Mouse (Mus musculus): Measurements from ENCODE around the gene Cox20. TPM values are rescaled to one million over a fixed set of nuclear protein-coding genes. Genes with fewer than 3 reads are reported as not detected.

Gene Cox20
- total and polyA plus RNA-seq, 3 experiments: 9.9 to 26.0 (median 19.1) TPM

GRCm38 (mm10) chr1:178317275-178318001 lies 1.5 kb upstream of the Cox20 start:
- H3K4me1 ChIP-seq (ENCODE audit: control insufficient read depth in 1 of 2, insufficient read depth in 2 of 2): peaks cover 4 to 30% of the 10 kb centered on the region in 2 experiments; a peak in 2 of 4 replicates
- H3K79me2 ChIP-seq (replicated peaks; ENCODE audit: control insufficient read depth, extremely low read depth, insufficient read depth, poor library complexity, severe bottlenecking): peaks cover 17% of the 10 kb centered on the region
- H3K4me2 ChIP-seq (ENCODE audit: insufficient read depth, low read depth, poor library complexity, severe bottlenecking): peak overlapping the region; percentile 62; the same call in 1 of the 2 replicates
- TF ChIP-seq BHLHE40 (IDR thresholded peaks at IDR 0.05; ENCODE audit: low read depth, low read length): no peak
- TF ChIP-seq ETS1 (conservative IDR thresholded peaks at IDR 0.05; ENCODE audit: low read depth, low read length): no peak
- TF ChIP-seq POLR2A (IDR thresholded peaks at IDR 0.05; ENCODE audit: low read depth, low read length): no peak
- TF ChIP-seq MXI1 (IDR thresholded peaks at IDR 0.05; ENCODE audit: low read depth, low read length): no peak
- no peak for TF ChIP-seq MAFK (IDR thresholded peaks at IDR 0.05; ENCODE audit: insufficient replicate concordance, low read length)
- TF ChIP-seq NRF1 (IDR thresholded peaks at IDR 0.05; ENCODE audit: low read depth, low read length): no peak
- no peak for TF ChIP-seq JUN (IDR thresholded peaks at IDR 0.05; ENCODE audit: insufficient read depth, low read depth, low read length)
- no peak for TF ChIP-seq GABPA (IDR thresholded peaks at IDR 0.05; ENCODE audit: insufficient replicate concordance, low read depth, low read length)
- TF ChIP-seq ELF1 (IDR thresholded peaks at IDR 0.05; ENCODE audit: low read depth, low read length): no peak
- TF ChIP-seq USF1 (IDR thresholded peaks at IDR 0.05; ENCODE audit: low read depth, low read length): no peak
- no peak for TF ChIP-seq ZNF384 (IDR thresholded peaks at IDR 0.05; ENCODE audit: low read depth, low read length)
- no peak for TF ChIP-seq TBP (conservative IDR thresholded peaks at IDR 0.05; ENCODE audit: low read depth, low read length)
- no peak for TF ChIP-seq MAX (IDR thresholded peaks at IDR 0.05; ENCODE audit: low read length)
- TF ChIP-seq IRF4 (IDR thresholded peaks at IDR 0.05; ENCODE audit: low read depth, low read length): no peak
- H3K27ac ChIP-seq (ENCODE audit: insufficient read depth, low read depth): no peak overlapping the region; the same call in 1 of the 2 replicates
- peaks cover 13 to 26% of the 10 kb centered on the region in 2 experiments for H3K36me3 ChIP-seq (replicated peaks in 1 of 2; ENCODE audit: control insufficient read depth in 1 of 2, insufficient read depth in 1 of 2, low read length in 1 of 2)
- H3K4me3 ChIP-seq (replicated peaks in 1 of 3; ENCODE audit: low read depth in 2 of 3, low read length in 2 of 3, poor library complexity in 1 of 3): peak overlapping the region; percentile 58 to 70 (median 63)
- H3K9ac ChIP-seq (ENCODE audit: insufficient read depth, low read depth): peak overlapping the region; percentile 74
- dilution Hi-C loops (cut with MboI; ENCODE audit: extremely low pct_ligation_motif_present, extremely low pct_unique_long_range_greater_than_20kb, low sequenced_read_pairs): no loop called here
- no peak for DNase-seq (ENCODE audit: extremely low read depth)
- no peaks in the 10 kb centered on the region for H3K27me3 ChIP-seq (replicated peaks)
- H3K9me3 ChIP-seq (replicated peaks; ENCODE audit: low read length): no peaks in the 10 kb centered on the region
- in situ Hi-C loops (cut with MboI; ENCODE audit: low pct_ligation_motif_present, low pct_unique_long_range_greater_than_20kb, low sequenced_read_pairs): no loop called here

- TF ChIP-seq NELFE (IDR thresholded peaks at IDR 0.05; ENCODE audit: low read depth, low read length) (peak; percentile 19; the same call in 1 of the 2 replicates), RCOR1 (conservative IDR thresholded peaks at IDR 0.05; ENCODE audit: low read depth, low read length) (no peak), E2F4 (IDR thresholded peaks at IDR 0.05; ENCODE audit: insufficient replicate concordance, low read depth, low read length) (0 out of 2 replicates have a peak, but pooled peaks have one; percentile 9), BHLHE40 (IDR thresholded peaks at IDR 0.05; ENCODE audit: low read depth, low read length) (peak; percentile 88), MYC (IDR thresholded peaks at IDR 0.05; ENCODE audit: low read depth, low read length) (peak; percentile 93), CHD2 (IDR thresholded peaks at IDR 0.05; ENCODE audit: low read length) (no peak), ZKSCAN1 (IDR thresholded peaks at IDR 0.05; ENCODE audit: borderline replicate concordance, low read depth, low read length) (no peak), MXI1 (IDR thresholded peaks at IDR 0.05; ENCODE audit: low read depth, low read length) (peak; percentile 96), CTCF (conservative IDR thresholded peaks at IDR 0.05 in 1 of 2, IDR thresholded peaks at IDR 0.05 in 1 of 2; ENCODE audit: low read depth in 2 of 2, low read length in 2 of 2) (no peak), TBP (conservative IDR thresholded peaks at IDR 0.05; ENCODE audit: low read depth, low read length) (peak; percentile 81), POLR2AphosphoS2 (IDR thresholded peaks at IDR 0.05; ENCODE audit: low read depth, low read length) (no peak), ZC3H11A (IDR thresholded peaks at IDR 0.05; ENCODE audit: low read depth, low read length) (no peak), CHD1 (IDR thresholded peaks at IDR 0.05; ENCODE audit: low read depth, low read length) (peak; percentile 90), KAT2A (IDR thresholded peaks at IDR 0.05; ENCODE audit: insufficient replicate concordance, low read length) (0 out of 2 replicates have a peak, but pooled peaks have one; percentile 9), MAFK (IDR thresholded peaks at IDR 0.05; ENCODE audit: insufficient replicate concordance, low read length) (peak; percentile 82), ETS1 (conservative IDR thresholded peaks at IDR 0.05; ENCODE audit: low read depth, low read length) (0 out of 2 replicates have a peak, but pooled peaks have one; percentile 45), ELF1 (IDR thresholded peaks at IDR 0.05; ENCODE audit: low read depth, low read length) (peak; percentile 42; the same call in 1 of the 2 replicates), MAZ (IDR thresholded peaks at IDR 0.05; ENCODE audit: low read depth, low read length) (no peak), JUND (conservative IDR thresholded peaks at IDR 0.05; ENCODE audit: low read depth, low read length) (0 out of 2 replicates have a peak, but pooled peaks have one; percentile 40), TCF12 (IDR thresholded peaks at IDR 0.05; ENCODE audit: low read depth, low read length) (peak; percentile 8; the same call in 1 of the 2 replicates), SIN3A (IDR thresholded peaks at IDR 0.05; ENCODE audit: low read length) (peak; percentile 67; the same call in 1 of the 2 replicates), MAX (IDR thresholded peaks at IDR 0.05; ENCODE audit: low read length) (peak; percentile 91)
- peaks cover 4 to 36% of the 10 kb centered on the region in 2 experiments; a peak in 2 of 4 replicates for H3K4me1 ChIP-seq (ENCODE audit: control insufficient read depth in 1 of 2, insufficient read depth in 2 of 2)
- peaks cover 17% of the 10 kb centered on the region for H3K79me2 ChIP-seq (replicated peaks; ENCODE audit: control insufficient read depth, extremely low read depth, insufficient read depth, poor library complexity, severe bottlenecking)
- dilution Hi-C loops (cut with MboI; ENCODE audit: extremely low pct_ligation_motif_present, extremely low pct_unique_long_range_greater_than_20kb, low sequenced_read_pairs): no loop called here
- H3K27ac ChIP-seq (ENCODE audit: insufficient read depth, low read depth): peak overlapping the region; percentile 84
- in situ Hi-C loops (cut with MboI; ENCODE audit: low pct_ligation_motif_present, low pct_unique_long_range_greater_than_20kb, low sequenced_read_pairs): no loop called here
- H3K4me3 ChIP-seq (replicated peaks in 1 of 3; ENCODE audit: low read depth in 2 of 3, low read length in 2 of 3, poor library complexity in 1 of 3): peak overlapping the region; percentile 58 to 70 (median 63)
- peaks cover 18 to 31% of the 10 kb centered on the region in 2 experiments for H3K36me3 ChIP-seq (replicated peaks in 1 of 2; ENCODE audit: control insufficient read depth in 1 of 2, insufficient read depth in 1 of 2, low read length in 1 of 2)
- no peak overlapping the region for H3K4me2 ChIP-seq (ENCODE audit: insufficient read depth, low read depth, poor library complexity, severe bottlenecking)
- peak; percentile 91 for DNase-seq (ENCODE audit: extremely low read depth)
- H3K9me3 ChIP-seq (replicated peaks; ENCODE audit: low read length): no peaks in the 10 kb centered on the region
- H3K9ac ChIP-seq (ENCODE audit: insufficient read depth, low read depth): peak overlapping the region; percentile 74
- H3K27me3 ChIP-seq (replicated peaks): no peaks in the 10 kb centered on the region
Measured at GRCm38 (mm10) chr1:178318002-178318388, 935 bp upstream of the Cox20 start.

Measured in CH12.LX (cell line).